Mouse (Mus musculus) MEL (cell line): ENCODE measurements around the gene Inafm2. TPM values are rescaled to one million over a fixed set of nuclear protein-coding genes. Genes with fewer than 3 reads are reported as not detected.

ENCODE experiments used
- DNase-seq: peaks from one replicate; pipeline ENCODE4 v3.0.0; 2011; ENCODE audit warnings: low read depth, low spot score
- H3K27ac ChIP-seq: 2 replicates; pipeline ENCODE4 v1.5.1; 2012; ENCODE audit warnings: low read depth, mild to moderate bottlenecking, control low read depth, low read length, moderate library complexity; ENCODE audit not compliant: control insufficient read depth
- H3K27me3 ChIP-seq, 2 experiments: fragments of 150-350 bp in 1 of 2; sonication (generic) in 1 of 2; 2 replicates each; pipeline ENCODE4 v1.6.1; 2012; ENCODE audit warnings: low read length in 2 of 2, mild to moderate bottlenecking in 2 of 2, improper control_type of control experiment in 1 of 2, moderate library complexity in 1 of 2; ENCODE audit not compliant: insufficient read depth in 2 of 2, control insufficient read depth in 1 of 2
- H3K36me3 ChIP-seq, 2 experiments: 2 replicates each; pipeline ENCODE4 v1.6.1; 2012 to 2014; ENCODE audit warnings: low read length in 2 of 2, improper control_type of control experiment in 1 of 2, inconsistent platforms in 1 of 2, mild to moderate bottlenecking in 1 of 2; ENCODE audit not compliant: insufficient read depth in 2 of 2, control insufficient read depth in 1 of 2
- H3K4me1 ChIP-seq, 2 experiments: fragments of 150-350 bp in 1 of 2; sonication (generic) in 1 of 2; 2 replicates each; pipeline ENCODE4 v1.6.1; 2012; ENCODE audit warnings: low read length in 2 of 2, improper control_type of control experiment in 1 of 2, mild to moderate bottlenecking in 1 of 2; ENCODE audit not compliant: insufficient read depth in 2 of 2, control insufficient read depth in 1 of 2
- H3K4me3 ChIP-seq, 2 experiments: fragments of 150-350 bp in 1 of 2; sonication (generic) in 1 of 2; 2 replicates each; pipeline ENCODE4 v1.5.1; 2012; ENCODE audit warnings: low read depth in 2 of 2, low read length in 2 of 2, mild to moderate bottlenecking in 2 of 2, moderate library complexity in 2 of 2, control low read depth in 1 of 2, improper control_type of control experiment in 1 of 2; ENCODE audit not compliant: control insufficient read depth in 1 of 2, insufficient read depth in 1 of 2
- H3K79me2 ChIP-seq: 2 replicates; pipeline ENCODE4 v1.6.1; 2012; ENCODE audit warnings: mild to moderate bottlenecking, low read length, moderate library complexity; ENCODE audit not compliant: control insufficient read depth, poor library complexity, insufficient read depth
- H3K9ac ChIP-seq: 2 replicates; pipeline ENCODE4 v1.6.1; 2012; ENCODE audit warnings: low read depth, mild to moderate bottlenecking, control low read depth, low read length, moderate library complexity; ENCODE audit not compliant: control insufficient read depth, poor library complexity, severe bottlenecking
- H3K9me3 ChIP-seq: fragments of 150-350 bp; sonication (generic); replicated peaks from 2 replicates; pipeline ENCODE4 v1.6.1; 2012; ENCODE audit warnings: mild to moderate bottlenecking, low read length, improper control_type of control experiment, moderate library complexity; ENCODE audit not compliant: insufficient read depth
- BHLHE40 ChIP-seq: IDR thresholded peaks from 2 replicates; pipeline ENCODE4 v1.6.1; 2012; ENCODE audit warnings: low read depth, mild to moderate bottlenecking, inconsistent platforms, low read length, improper control_type of control experiment, borderline replicate concordance
- CHD1 ChIP-seq: IDR thresholded peaks from 2 replicates; pipeline ENCODE4 v1.6.1; 2012; ENCODE audit warnings: low read depth, mild to moderate bottlenecking, inconsistent platforms, low read length, improper control_type of control experiment
- CHD2 ChIP-seq: IDR thresholded peaks from 2 replicates; pipeline ENCODE4 v1.6.1; 2011; ENCODE audit warnings: low read length, improper control_type of control experiment
- CTCF ChIP-seq, 3 experiments: IDR thresholded peaks in 2 of 3; conservative IDR thresholded peaks in 1 of 3; 2 replicates each; pipeline ENCODE4 v1.5.1; 2011 to 2012; ENCODE audit warnings: low read length in 3 of 3, low read depth in 2 of 3, mild to moderate bottlenecking in 2 of 3, improper control_type of control experiment in 1 of 3, inconsistent platforms in 1 of 3, mixed read lengths in 1 of 3, moderate library complexity in 1 of 3; ENCODE audit not compliant: control insufficient read depth in 1 of 3, insufficient read depth in 1 of 3, poor library complexity in 1 of 3, severe bottlenecking in 1 of 3
- ELF1 ChIP-seq: IDR thresholded peaks from 2 replicates; pipeline ENCODE4 v1.6.1; 2014; ENCODE audit warnings: low read depth, mild to moderate bottlenecking, inconsistent platforms, low read length, improper control_type of control experiment, moderate library complexity
- EP300 ChIP-seq, 2 experiments: IDR thresholded peaks; 2 replicates each; pipeline ENCODE4 v1.6.1; 2011; ENCODE audit warnings: improper control_type of control experiment in 2 of 2, low read length in 2 of 2, low read depth in 1 of 2, mild to moderate bottlenecking in 1 of 2
- ETS1 ChIP-seq: IDR thresholded peaks from 2 replicates; pipeline ENCODE4 v1.6.1; 2012; ENCODE audit warnings: low read depth, mild to moderate bottlenecking, inconsistent platforms, low read length, improper control_type of control experiment, moderate library complexity
- GABPA ChIP-seq: IDR thresholded peaks from 2 replicates; pipeline ENCODE4 v1.6.1; 2012; ENCODE audit warnings: low read depth, mild to moderate bottlenecking, inconsistent platforms, low read length, improper control_type of control experiment, moderate library complexity
- GATA1 ChIP-seq: IDR thresholded peaks from 2 replicates; pipeline ENCODE4 v1.6.1; 2011; ENCODE audit warnings: low read depth, low read length, improper control_type of control experiment
- HCFC1 ChIP-seq: IDR thresholded peaks from 2 replicates; pipeline ENCODE4 v1.6.1; 2012; ENCODE audit warnings: low read depth, mild to moderate bottlenecking, inconsistent platforms, low read length, improper control_type of control experiment, moderate library complexity
- JUND ChIP-seq: IDR thresholded peaks from 2 replicates; pipeline ENCODE4 v1.6.1; 2011; ENCODE audit warnings: low read depth, mild to moderate bottlenecking, improper control_type of control experiment, low read length
- KAT2A ChIP-seq: conservative IDR thresholded peaks from 2 replicates; pipeline ENCODE4 v1.6.1; 2012; ENCODE audit warnings: low read depth, low read length, improper control_type of control experiment, inconsistent platforms
- MAFK ChIP-seq: IDR thresholded peaks from 2 replicates; pipeline ENCODE4 v1.6.1; 2011; ENCODE audit warnings: low read depth, mild to moderate bottlenecking, low read length, improper control_type of control experiment, borderline replicate concordance
- MAX ChIP-seq: IDR thresholded peaks from 2 replicates; pipeline ENCODE4 v1.6.1; 2011; ENCODE audit warnings: low read length, improper control_type of control experiment
- MAZ ChIP-seq: IDR thresholded peaks from 2 replicates; pipeline ENCODE4 v1.6.1; 2012; ENCODE audit warnings: low read depth, mild to moderate bottlenecking, inconsistent platforms, low read length, improper control_type of control experiment
- MXI1 ChIP-seq: IDR thresholded peaks from 2 replicates; pipeline ENCODE4 v1.6.1; 2011; ENCODE audit warnings: mild to moderate bottlenecking, low read depth, low read length, improper control_type of control experiment
- MYB ChIP-seq: IDR thresholded peaks from 2 replicates; pipeline ENCODE4 v1.6.1; 2011; ENCODE audit warnings: mild to moderate bottlenecking, low read depth, low read length, improper control_type of control experiment
- MYC ChIP-seq: IDR thresholded peaks from 2 replicates; pipeline ENCODE4 v1.6.1; 2011; ENCODE audit warnings: low read depth, mild to moderate bottlenecking, low read length, improper control_type of control experiment, moderate library complexity
- NELFE ChIP-seq: IDR thresholded peaks from 2 replicates; pipeline ENCODE4 v1.6.1; 2011; ENCODE audit warnings: low read depth, low read length, improper control_type of control experiment
- NRF1 ChIP-seq: IDR thresholded peaks from 2 replicates; pipeline ENCODE4 v1.6.1; 2014; ENCODE audit warnings: low read depth, mild to moderate bottlenecking, inconsistent platforms, low read length, improper control_type of control experiment, moderate library complexity; ENCODE audit not compliant: poor library complexity, insufficient read depth, severe bottlenecking
- POLR2A ChIP-seq, 2 experiments: IDR thresholded peaks; 2 replicates each; pipeline ENCODE4 v1.6.1; 2011 to 2012; ENCODE audit warnings: low read length in 2 of 2, mild to moderate bottlenecking in 2 of 2, control low read depth in 1 of 2, improper control_type of control experiment in 1 of 2, low read depth in 1 of 2, moderate library complexity in 1 of 2; ENCODE audit not compliant: control insufficient read depth in 1 of 2, insufficient read depth in 1 of 2, poor library complexity in 1 of 2
- POLR2AphosphoS2 ChIP-seq: IDR thresholded peaks from 2 replicates; pipeline ENCODE4 v1.6.1; 2011; ENCODE audit warnings: low read length, improper control_type of control experiment
- POLR2AphosphoS5 ChIP-seq: IDR thresholded peaks from 2 replicates; pipeline ENCODE4 v1.6.1; 2012; ENCODE audit warnings: low read depth, borderline replicate concordance, mild to moderate bottlenecking, inconsistent platforms, low read length, moderate library complexity, mixed read lengths
- RAD21 ChIP-seq: IDR thresholded peaks from 2 replicates; pipeline ENCODE4 v1.6.1; 2011; ENCODE audit warnings: mild to moderate bottlenecking, low read depth, low read length, improper control_type of control experiment
- RCOR1 ChIP-seq: IDR thresholded peaks from 2 replicates; pipeline ENCODE4 v1.6.1; 2012; ENCODE audit warnings: low read depth, mild to moderate bottlenecking, inconsistent platforms, low read length, improper control_type of control experiment
- SIN3A ChIP-seq: IDR thresholded peaks from 2 replicates; pipeline ENCODE4 v1.6.1; 2012; ENCODE audit warnings: low read length, improper control_type of control experiment, inconsistent platforms
- SMC3 ChIP-seq: IDR thresholded peaks from 2 replicates; pipeline ENCODE4 v1.6.1; 2011; ENCODE audit warnings: low read depth, low read length, improper control_type of control experiment
- TAL1 ChIP-seq: IDR thresholded peaks from 2 replicates; pipeline ENCODE4 v1.6.1; 2012; ENCODE audit warnings: mild to moderate bottlenecking, inconsistent platforms, low read length, moderate library complexity, mixed read lengths
- TBP ChIP-seq: IDR thresholded peaks from 2 replicates; pipeline ENCODE4 v1.8.0; 2011; ENCODE audit warnings: low read depth, low read length, improper control_type of control experiment
- TCF12 ChIP-seq: IDR thresholded peaks from 2 replicates; pipeline ENCODE4 v1.6.1; 2014; ENCODE audit warnings: low read depth, mild to moderate bottlenecking, inconsistent platforms, low read length, improper control_type of control experiment, moderate library complexity
- UBTF ChIP-seq: IDR thresholded peaks from 2 replicates; pipeline ENCODE4 v1.6.1; 2012; ENCODE audit warnings: low read depth, mild to moderate bottlenecking, inconsistent platforms, low read length, improper control_type of control experiment, moderate library complexity, borderline replicate concordance; ENCODE audit not compliant: insufficient read depth
- USF1 ChIP-seq: IDR thresholded peaks from 2 replicates; pipeline ENCODE4 v1.6.1; 2014; ENCODE audit warnings: low read depth, mild to moderate bottlenecking, inconsistent platforms, low read length, improper control_type of control experiment, moderate library complexity
- USF2 ChIP-seq, 2 experiments: IDR thresholded peaks; 2 replicates each; pipeline ENCODE4 v1.6.1; 2011 to 2012; ENCODE audit warnings: improper control_type of control experiment in 2 of 2, low read length in 2 of 2, borderline replicate concordance in 1 of 2, inconsistent platforms in 1 of 2, low read depth in 1 of 2, mild to moderate bottlenecking in 1 of 2; ENCODE audit not compliant: insufficient read depth in 1 of 2
- ZC3H11A ChIP-seq: IDR thresholded peaks from 2 replicates; pipeline ENCODE4 v1.6.1; 2012; ENCODE audit warnings: low read depth, mild to moderate bottlenecking, inconsistent platforms, low read length, improper control_type of control experiment
- ZKSCAN1 ChIP-seq: IDR thresholded peaks from 2 replicates; pipeline ENCODE4 v1.6.1; 2012; ENCODE audit warnings: low read depth, mild to moderate bottlenecking, inconsistent platforms, low read length, improper control_type of control experiment, moderate library complexity
- ZMIZ1 ChIP-seq: IDR thresholded peaks from 2 replicates; pipeline ENCODE4 v1.6.1; 2012; ENCODE audit warnings: low read depth, mild to moderate bottlenecking, inconsistent platforms, low read length, improper control_type of control experiment, moderate library complexity
- ZNF384 ChIP-seq: IDR thresholded peaks from 2 replicates; pipeline ENCODE4 v1.6.1; 2012; ENCODE audit warnings: low read depth, mild to moderate bottlenecking, inconsistent platforms, low read length, improper control_type of control experiment
- polyA plus RNA-seq, 2 experiments: library from polyadenylated mRNA; stranded (reverse) in 1 of 2; unstranded in 1 of 2; fragments of >175 nt in 1 of 2; fragments of >200 nt in 1 of 2; gene quantifications; 2 replicates each; pipeline versions ENCODE4 v1.2.1 to v1.2.4; 2012; ENCODE audit warnings: low replicate concordance in 2 of 2, low read depth in 1 of 2; ENCODE audit not compliant: insufficient read length in 2 of 2, insufficient read depth in 1 of 2, missing spikeins in 1 of 2
- total RNA-seq: library from RNA; depleted of rRNA; stranded (reverse); fragments of 300-350 nt; gene quantifications from 2 replicates; pipeline ENCODE4 v1.2.3, GENCODE M21; 2012

The Inafm2 gene
- total and polyA plus RNA-seq, 3 experiments: 8.6 to 14.5 TPM; not detected in 1

DNA sequence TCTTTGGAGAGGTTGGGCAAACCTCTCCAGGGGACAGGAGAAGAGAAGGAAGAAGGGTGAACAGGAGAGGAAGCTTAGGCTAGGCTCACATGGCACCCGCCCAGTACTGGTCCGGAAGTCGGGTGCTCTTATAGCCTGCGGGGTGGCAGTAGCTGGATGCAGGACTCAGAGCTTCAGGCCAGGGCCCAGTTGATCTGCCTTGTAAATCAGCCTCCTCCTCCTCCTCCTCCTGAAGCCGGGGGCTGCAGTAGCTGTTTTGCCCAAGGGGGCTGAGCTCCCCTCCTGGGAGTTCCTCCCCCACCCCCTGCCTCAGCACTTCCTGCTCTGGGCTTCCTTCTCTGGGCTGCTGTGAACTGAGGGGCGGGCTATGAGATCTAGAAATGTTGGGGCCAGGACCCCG, 17.2 kb upstream of the Inafm2 start, which contains the start of gene Plcb2:
Plcb2 (minus strand) TSS at position 102 of the 400 bp plus-strand sequence.
- Histone ChIP-seq H3K4me1 (peaks cover 10 to 33% of the 10 kb centered on the region in 2 experiments), H3K36me3 (peaks cover 0 to 29% of the 10 kb centered on the region in 2 experiments; a peak in 3 of 4 replicates), H3K9ac (peak within 1 kb of the TSS; percentile 75), H3K27ac (peak within 1 kb of the TSS; percentile 89), H3K79me2 (peaks cover 15% of the 10 kb centered on the region), H3K9me3 (no peaks in the 10 kb centered on the region), H3K27me3 (no peaks in the 10 kb centered on the region), H3K4me3 (peak within 1 kb of the TSS; percentile 60 to 68)
- DNase-seq: peak; percentile 83
- TF ChIP-seq ZNF384 (no peak), KAT2A (no peak), RAD21 (no peak), GABPA (no peak), POLR2AphosphoS5 (no peak), HCFC1 (peak; percentile 15; the same call in 1 of the 2 replicates), POLR2AphosphoS2 (no peak), ELF1 (peak; percentile 86), TCF12 (peak; percentile 40; the same call in 1 of the 2 replicates), USF2 (IDR thresholded peaks at IDR 0.05; ENCODE audit: borderline replicate concordance in 1 of 2, insufficient read depth in 1 of 2, low read depth in 1 of 2, low read length in 2 of 2) (no peak), ZC3H11A (no peak), MAFK (no peak), BHLHE40 (no peak), GATA1 (no peak), NRF1 (no peak), MAX (no peak), CTCF (IDR thresholded peaks at IDR 0.05 in 2 of 3, conservative IDR thresholded peaks at IDR 0.05 in 1 of 3; ENCODE audit: control insufficient read depth in 1 of 3, insufficient read depth in 1 of 3, low read depth in 2 of 3, low read length in 3 of 3, poor library complexity in 1 of 3, severe bottlenecking in 1 of 3) (no peak), ETS1 (no peak; the same call in 1 of the 2 replicates), TBP (peak; percentile 84), NELFE (peak; percentile 62), JUND (no peak), TAL1 (no peak), POLR2A (IDR thresholded peaks at IDR 0.05; ENCODE audit: control insufficient read depth in 1 of 2, insufficient read depth in 1 of 2, low read depth in 1 of 2, low read length in 2 of 2, poor library complexity in 1 of 2) (peak; percentile 47 to 73; a peak in 3 of 4 replicates), MYC (0 out of 2 replicates have a peak, but pooled peaks have one; percentile 53), USF1 (no peak), UBTF (no peak), MYB (no peak), SIN3A (peak; percentile 35; the same call in 1 of the 2 replicates), ZMIZ1 (no peak; the same call in 1 of the 2 replicates), RCOR1 (no peak), SMC3 (no peak), MXI1 (0 out of 2 replicates have a peak, but pooled peaks have one; percentile 32), MAZ (peak; percentile 50; the same call in 1 of the 2 replicates), CHD1 (no peak), CHD2 (no peak), ZKSCAN1 (no peak), EP300 (IDR thresholded peaks at IDR 0.05; ENCODE audit: low read depth in 1 of 2, low read length in 2 of 2) (no peak; a peak in 1 of 4 replicates)
